10 mouse cellular contexts compared by ENCODE assay signal in genomic region chr7:139894655-139895557, GRCm38 (mm10). TPM values are rescaled to one million over a fixed set of nuclear protein-coding genes. Genes with fewer than 3 reads are reported as not detected.
DNase-seq lines count a peak whose midpoint lies in the region; ATAC-seq lines count a peak whose summit lies in the region.
"Had no signal": no experiment of that assay in that cellular context is flagged by ENCODE, and none has a peak within 500 bp of the region (broad histone marks: within the 10 kb centered on the region; RNA-seq: fewer than 3 reads in every experiment).

Kndc1 (plus strand) TSS chr7:139894696.

- H3K36me3 ChIP-seq in forebrain, embryonic 12.5 days (replicated peaks), result no peaks in the 10 kb centered on the region
- no peaks in the 10 kb centered on the region for H3K36me3 ChIP-seq in hindbrain, embryonic 14.5 days (replicated peaks; ENCODE audit: control insufficient read depth, insufficient read depth)
- H3K36me3 ChIP-seq in limb, embryonic 10.5 days, result no peaks in the 10 kb centered on the region
- H3K36me3 ChIP-seq in neural tube, embryonic 15.5 days, result no peaks in the 10 kb centered on the region

- no peak within 1 kb of the TSS for H3K27ac ChIP-seq in forebrain, embryonic 12.5 days
- H3K27ac ChIP-seq in hindbrain, embryonic 14.5 days, result no peak within 1 kb of the TSS
- H3K27ac ChIP-seq in limb, embryonic 10.5 days, result no peak within 1 kb of the TSS
- peak within 1 kb of the TSS; percentile 51; the same call in 1 of the 2 replicates for H3K27ac ChIP-seq in neural tube, embryonic 15.5 days (replicated peaks)

- DNase-seq in gastrocnemius, postnatal 14 days, result peak; percentile 18
- no peak for DNase-seq in gastrocnemius, adult 8-10 months (ENCODE audit: low spot score in 2 of 2)
- DNase-seq in brain, adult 2 months (ENCODE audit: low read depth, low spot score), result peak; percentile 89
- peak; percentile 65 for DNase-seq in hindbrain, embryonic 14.5 days (ENCODE audit: low spot score)
- peak; percentile 59 for DNase-seq in limb, embryonic 10.5 days (ENCODE audit: low spot score)
- DNase-seq in thymus, adult 18-20 months, result no peak

- H3K4me1 ChIP-seq in forebrain, embryonic 12.5 days, result peaks cover 13% of the 10 kb centered on the region
- peaks cover 9% of the 10 kb centered on the region for H3K4me1 ChIP-seq in hindbrain, embryonic 14.5 days (replicated peaks; ENCODE audit: control insufficient read depth, insufficient read depth, low read length)
- H3K4me1 ChIP-seq in limb, embryonic 10.5 days, result peaks cover 9% of the 10 kb centered on the region
- peaks cover 28% of the 10 kb centered on the region for H3K4me1 ChIP-seq in neural tube, embryonic 15.5 days

- WGBS in forebrain, embryonic 12.5 days, result under 1% methylated on average over 50 of the region's 50 CpGs
- 1% methylated on average over 45 of the region's 50 CpGs for WGBS in hindbrain, embryonic 14.5 days
- WGBS in limb, embryonic 10.5 days, result 2% methylated on average over 50 of the region's 50 CpGs
- WGBS in neural tube, embryonic 15.5 days, result 1% methylated on average over 49 of the region's 50 CpGs

- ATAC-seq in forebrain, embryonic 12.5 days (ENCODE audit: low FRiP score), result peak; percentile 81
- peak; percentile 76 for ATAC-seq in hindbrain, embryonic 14.5 days (ENCODE audit: low FRiP score)
- ATAC-seq in neural tube, embryonic 15.5 days (ENCODE audit: low FRiP score), result peak; percentile 90

- H3K27me3 ChIP-seq in forebrain, embryonic 12.5 days, result peaks cover 64% of the 10 kb centered on the region
- peaks cover 19% of the 10 kb centered on the region; the same call in 1 of the 2 replicates for H3K27me3 ChIP-seq in hindbrain, embryonic 14.5 days (ENCODE audit: control insufficient read depth, insufficient read depth, low read length)
- H3K27me3 ChIP-seq in limb, embryonic 10.5 days (ENCODE audit: low read depth, poor library complexity, severe bottlenecking), result peaks cover 72% of the 10 kb centered on the region
- peaks cover 32% of the 10 kb centered on the region for H3K27me3 ChIP-seq in neural tube, embryonic 15.5 days (replicated peaks)

- peak within 1 kb of the TSS; percentile 53 for H3K4me3 ChIP-seq in forebrain, embryonic 12.5 days (replicated peaks)
- peak within 1 kb of the TSS; percentile 51 for H3K4me3 ChIP-seq in hindbrain, embryonic 14.5 days (replicated peaks; ENCODE audit: low read length)
- peak within 1 kb of the TSS; percentile 56 for H3K4me3 ChIP-seq in limb, embryonic 10.5 days
- H3K4me3 ChIP-seq in neural tube, embryonic 15.5 days (replicated peaks), result peak within 1 kb of the TSS; percentile 68

- peak within 1 kb of the TSS; percentile 41 for H3K9ac ChIP-seq in forebrain, embryonic 12.5 days
- H3K9ac ChIP-seq in hindbrain, embryonic 14.5 days, result peak within 1 kb of the TSS; percentile 61
- peak within 1 kb of the TSS; percentile 75 for H3K9ac ChIP-seq in neural tube, embryonic 15.5 days (replicated peaks)

- peak within 1 kb of the TSS; percentile 88 for H3K4me2 ChIP-seq in forebrain, embryonic 12.5 days
- peak within 1 kb of the TSS; percentile 81 for H3K4me2 ChIP-seq in hindbrain, embryonic 14.5 days (replicated peaks)
- H3K4me2 ChIP-seq in neural tube, embryonic 15.5 days, result peak within 1 kb of the TSS; percentile 87

- no peaks in the 10 kb centered on the region for H3K9me3 ChIP-seq in forebrain, embryonic 12.5 days
- no peaks in the 10 kb centered on the region for H3K9me3 ChIP-seq in hindbrain, embryonic 14.5 days (ENCODE audit: control insufficient read depth, low read length)
- H3K9me3 ChIP-seq in limb, embryonic 10.5 days (replicated peaks), result no peaks in the 10 kb centered on the region
- no peaks in the 10 kb centered on the region for H3K9me3 ChIP-seq in neural tube, embryonic 15.5 days (replicated peaks)

- intact Hi-C loops in gastrocnemius, postnatal 14 days (cut with DNase I; ENCODE audit: low total_unique reads), result no loop called here

RNA-seq across cellular contexts. Expression of gene Kndc1, which starts in this region (rescaled TPM):
- under 1 TPM; 0.04 to 0.08 TPM for total RNA-seq in gastrocnemius, postnatal 14 days (2021)
- total RNA-seq in gastrocnemius, adult 8-10 months (2022), result under 1 TPM in 1 of 4 experiments, not detected in 3; 0.07 TPM
- 1.2 and 1.3 TPM in 2 replicates for polyA plus RNA-seq in forebrain, embryonic 12.5 days (2016; fragmentation: Nextera tagmentation; extraction: Ambion mirVana)
- 25.6 and 29.1 TPM in 2 replicates for polyA plus RNA-seq in hindbrain, embryonic 14.5 days (2014; fragmentation: Nextera tagmentation; extraction: Ambion mirVana)
- polyA plus RNA-seq in limb, embryonic 10.5 days (2016; fragmentation: Nextera tagmentation; extraction: Ambion mirVana), result not detected in 2 replicates
- 12.5 and 15.5 TPM in 2 replicates for polyA plus RNA-seq in neural tube, embryonic 15.5 days (2015; fragmentation: Nextera tagmentation; extraction: Ambion mirVana)
- total RNA-seq: hematopoietic stem cell, adult 5-6 weeks had no signal
- polyA plus RNA-seq: C2C12 had no signal

Comparison
In these comparisons a context has a peak if more than half of its experiments do, and no peak if none do; other contexts are left out.
1. Peak in DNase-seq in gastrocnemius, postnatal 14 days; RNA of the gene not detected or under 1 TPM.
2. Peak in DNase-seq and H3K4me3 ChIP-seq in limb, embryonic 10.5 days; RNA of the gene not detected or under 1 TPM.
3. DNase-seq: peak in brain, adult 2 months (single experiment) and hindbrain, embryonic 14.5 days (single experiment); none in gastrocnemius, adult 8-10 months (0 of 2) and thymus, adult 18-20 months (0 of 2).
4. Peak in every context shown above with its lines, with median percentiles within 50 percentile points of each other: ATAC-seq, H3K4me2 ChIP-seq, H3K4me3 ChIP-seq and H3K9ac ChIP-seq.